Mouse (Mus musculus) ES-E14 (cell line): ENCODE measurements around the gene Ces4a. TPM values are rescaled to one million over a fixed set of nuclear protein-coding genes. Genes with fewer than 3 reads are reported as not detected.
A peak's percentile ranks its signal among the peaks of the same experiment; 100 is the strongest.
"Not testable (repeated sequence)": the region's sequence is repeated elsewhere in the genome, so short reads cannot be mapped to it uniquely, and the experiment has no call there.

Experiments
- DNase-seq: peaks from one replicate; pipeline ENCODE4 v3.0.0-alpha.2; 2013; ENCODE audit warnings: low read depth, low spot score
- H3K27ac ChIP-seq: 2 replicates; pipeline ENCODE4 v1.5.1; 2012; ENCODE audit warnings: low read depth, mild to moderate bottlenecking, low read length, moderate library complexity, mixed read lengths; ENCODE audit not compliant: poor library complexity, insufficient read depth, severe bottlenecking
- H3K36me3 ChIP-seq: 2 replicates; pipeline ENCODE4 v1.6.1; 2012; ENCODE audit warnings: mild to moderate bottlenecking, low read length, moderate library complexity, mixed read lengths; ENCODE audit not compliant: control insufficient read depth, poor library complexity, insufficient read depth, severe bottlenecking
- H3K4me1 ChIP-seq, 2 experiments: fragments of 150-350 bp in 1 of 2; sonication (generic) in 1 of 2; 2 replicates each; pipeline ENCODE4 v1.6.1; 2012; ENCODE audit warnings: low read length in 2 of 2, mild to moderate bottlenecking in 1 of 2, mixed read lengths in 1 of 2; ENCODE audit not compliant: control insufficient read depth in 2 of 2, insufficient read depth in 2 of 2, poor library complexity in 1 of 2
- H3K4me3 ChIP-seq, 2 experiments: fragments of 150-350 bp in 1 of 2; sonication (generic) in 1 of 2; 2 replicates each; pipeline ENCODE4 v1.5.1; 2012; ENCODE audit warnings: low read length in 2 of 2, low read depth in 1 of 2, mild to moderate bottlenecking in 1 of 2, mixed read lengths in 1 of 2; ENCODE audit not compliant: insufficient read depth in 1 of 2, poor library complexity in 1 of 2, severe bottlenecking in 1 of 2
- H3K9ac ChIP-seq: 2 replicates; pipeline ENCODE4 v1.6.1; 2012; ENCODE audit warnings: low read depth, mild to moderate bottlenecking, low read length, mixed read lengths; ENCODE audit not compliant: poor library complexity, insufficient read depth, severe bottlenecking
- H3K9me3 ChIP-seq: fragments of 150-350 bp; sonication (generic); 2 replicates; pipeline ENCODE4 v1.6.1; 2012; ENCODE audit warnings: low read depth, mild to moderate bottlenecking, low read length; ENCODE audit not compliant: control insufficient read depth, insufficient read depth
- CHD2 ChIP-seq: IDR thresholded peaks from 2 replicates; pipeline ENCODE4 v1.6.1; 2014; ENCODE audit warnings: mild to moderate bottlenecking, low read depth, low read length, inconsistent platforms
- HCFC1 ChIP-seq: IDR thresholded peaks from 2 replicates; pipeline ENCODE4 v1.6.1; 2012; ENCODE audit warnings: low read length, inconsistent platforms, borderline replicate concordance; ENCODE audit not compliant: insufficient read depth
- MAFK ChIP-seq: IDR thresholded peaks from 2 replicates; pipeline ENCODE4 v1.6.1; 2014; ENCODE audit warnings: mild to moderate bottlenecking, low read depth, low read length, inconsistent platforms; ENCODE audit not compliant: insufficient read depth
- ZC3H11A ChIP-seq: IDR thresholded peaks from 2 replicates; pipeline ENCODE4 v1.6.1; 2012; ENCODE audit warnings: low read depth, mild to moderate bottlenecking, inconsistent platforms, low read length, borderline replicate concordance
- ZNF384 ChIP-seq: IDR thresholded peaks from 2 replicates; pipeline ENCODE4 v1.6.1; 2012; ENCODE audit warnings: low read depth, low read length, inconsistent platforms
- in situ Hi-C, 2 experiments: fragments of 600-800 bp; cut with MboI; formaldehyde crosslinking; loops; one replicate each; pipeline ENCODE4 v1.15.1; 2025; ENCODE audit warnings: low sequenced_read_pairs in 2 of 2, inconsistent platforms in 1 of 2; ENCODE audit not compliant: unreplicated experiment in 2 of 2
- total RNA-seq: library from RNA; depleted of rRNA; stranded (reverse); fragments of 300-350 nt; gene quantifications from 2 replicates; pipeline ENCODE4 v1.2.3, GENCODE M21; 2012

Gene Ces4a
- total RNA-seq, 1 experiment, result not detected

DNA sequence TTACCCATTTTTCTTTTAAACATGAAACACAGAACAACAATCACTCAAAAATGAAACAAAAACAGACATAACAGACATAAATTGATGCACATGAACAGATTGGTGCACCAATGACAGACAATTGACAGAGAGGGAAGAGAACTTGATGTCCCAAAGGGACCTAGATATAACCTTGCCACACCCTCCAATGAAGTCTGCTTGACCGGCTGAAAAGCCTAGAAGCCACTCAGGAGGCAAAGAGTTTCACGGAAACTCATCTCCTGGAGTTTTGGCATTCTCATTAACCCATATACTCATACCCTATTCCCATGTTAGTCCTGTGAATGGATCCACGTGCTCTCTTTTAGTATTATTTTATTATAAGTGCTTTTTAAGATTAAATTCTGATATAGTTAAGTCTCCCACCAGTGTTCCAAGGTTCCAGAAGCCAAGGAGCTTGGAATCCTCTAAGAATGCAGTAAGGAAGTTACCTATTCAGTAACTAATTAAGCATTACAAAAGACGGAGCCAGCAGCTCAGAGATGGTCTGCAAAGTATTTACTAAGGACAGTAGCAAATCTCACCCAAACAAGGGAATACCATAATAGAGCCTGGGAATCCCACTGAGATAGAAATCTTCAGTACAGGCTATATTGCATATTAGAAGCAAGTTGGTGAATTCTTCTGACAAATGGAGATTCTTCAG, 29.4 kb upstream of the Ces4a start:
- DNase-seq, H3K4me1 ChIP-seq, H3K4me3 ChIP-seq, H3K36me3 ChIP-seq, H3K9ac ChIP-seq, in situ Hi-C loops, H3K27ac ChIP-seq, H3K9me3 ChIP-seq: not testable (repeated sequence)
- peak; percentile 70; the same call in 1 of the 2 replicates for TF ChIP-seq ZNF384

DNA sequence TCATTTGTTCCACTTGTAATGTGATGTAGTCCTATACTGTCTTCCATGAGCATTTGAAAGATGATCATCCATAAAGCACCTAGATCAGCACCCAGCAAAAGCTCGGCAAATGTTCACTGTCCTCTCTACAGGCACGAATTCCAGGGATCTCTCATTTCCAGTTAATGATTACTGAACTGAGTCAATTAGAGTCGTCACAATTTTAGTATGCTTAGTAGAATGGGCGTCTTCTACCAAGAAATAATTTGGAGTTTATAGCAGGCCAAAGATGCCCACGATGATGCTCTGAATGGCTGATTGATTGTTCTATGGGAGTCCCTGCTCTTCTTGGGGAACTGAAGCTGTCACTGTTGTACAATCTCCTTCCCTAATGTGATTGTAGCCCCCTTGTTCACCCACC, 27.9 kb upstream of the Ces4a start:
- H3K9ac ChIP-seq, H3K4me1 ChIP-seq, H3K4me3 ChIP-seq, H3K27ac ChIP-seq, DNase-seq, H3K9me3 ChIP-seq, H3K36me3 ChIP-seq, in situ Hi-C loops: not testable (repeated sequence)

DNA sequence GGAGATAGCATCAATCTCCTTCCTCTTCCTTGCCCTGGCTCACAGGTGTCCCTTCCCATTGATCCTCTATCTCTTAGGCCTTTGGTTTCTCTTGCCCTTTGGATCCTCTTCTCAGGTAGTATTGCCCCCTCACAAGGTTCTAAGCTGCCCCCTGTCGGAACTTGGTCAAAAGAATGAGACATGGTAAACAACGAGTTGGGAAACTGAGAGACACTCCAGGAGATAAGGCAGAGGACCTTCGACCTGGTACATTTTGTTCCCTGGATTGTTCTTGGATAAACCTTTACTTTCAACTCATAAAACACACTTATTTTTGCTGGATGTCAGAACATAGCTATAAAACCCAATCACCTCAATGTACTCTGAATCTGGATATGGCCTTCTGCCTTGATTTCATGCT, 27.4 kb upstream of the Ces4a start:
- in situ Hi-C loops, result no loop called here
- no peak overlapping the region for H3K27ac ChIP-seq
- no peak for DNase-seq
- no peak overlapping the region for H3K4me3 ChIP-seq
- no peaks in the 10 kb centered on the region for H3K9me3 ChIP-seq
- H3K9ac ChIP-seq, result no peak overlapping the region
- TF ChIP-seq MAFK (no peak), CHD2 (no peak), HCFC1 (no peak), ZC3H11A (no peak), ZNF384 (no peak)
- no peaks in the 10 kb centered on the region for H3K36me3 ChIP-seq
- 0 out of 4 replicates have a peak, but pooled peaks cover 0 to 2% of the 10 kb centered on the region in 2 experiments for H3K4me1 ChIP-seq

DNA sequence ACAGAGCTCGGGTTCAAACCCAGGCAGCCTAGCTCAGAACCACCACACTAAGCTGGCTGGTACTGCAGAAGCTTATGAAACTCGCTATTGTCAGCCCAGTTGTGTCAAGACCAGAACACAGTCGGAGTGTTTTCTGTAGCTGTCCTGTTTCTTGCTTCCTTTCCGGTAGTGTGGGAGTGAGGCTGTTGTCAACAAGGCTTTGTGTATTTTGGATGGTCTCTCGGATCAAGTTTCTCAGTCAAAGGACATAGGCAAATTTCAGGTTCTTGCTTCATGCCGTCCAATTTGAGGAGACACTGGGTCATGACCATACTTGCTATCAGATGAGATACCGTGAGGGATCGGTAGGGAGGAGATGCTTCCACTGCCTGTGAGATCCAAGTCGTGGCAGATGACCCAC, 1.7 kb upstream of the Ces4a start:
- Histone ChIP-seq H3K9ac (no peak overlapping the region), H3K36me3 (no peaks in the 10 kb centered on the region), H3K4me1 (no peaks in the 10 kb centered on the region), H3K27ac (no peak overlapping the region), H3K4me3 (no peak overlapping the region), H3K9me3 (no peaks in the 10 kb centered on the region)
- no peak for DNase-seq
- in situ Hi-C loops, result no loop called here
- TF ChIP-seq ZC3H11A (no peak), HCFC1 (no peak), ZNF384 (no peak)

DNA sequence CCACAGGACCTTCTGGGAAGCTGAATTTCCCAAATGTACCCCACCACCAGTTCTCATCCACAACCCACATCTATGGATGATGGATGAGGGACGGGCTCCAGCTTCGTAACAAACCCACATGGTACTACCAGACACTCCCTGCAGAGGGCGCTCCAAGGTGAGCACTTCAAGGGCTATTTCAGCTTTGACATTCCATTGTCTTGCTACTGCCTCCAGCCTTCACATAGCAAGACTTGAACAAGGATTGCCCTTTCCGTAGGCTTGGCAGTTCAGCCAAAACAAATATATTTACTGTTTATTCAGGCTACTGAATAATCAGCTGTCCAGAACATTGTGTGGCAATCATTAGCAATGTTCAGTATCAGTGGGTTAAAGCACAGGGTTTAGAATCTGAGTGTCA, 6.8 kb downstream of the Ces4a start:
- peak overlapping the region in 1 of 2 experiments; percentile 1; a peak in 1 of 4 replicates for H3K4me3 ChIP-seq
- no peak overlapping the region for H3K9ac ChIP-seq
- in situ Hi-C loops, result no loop called here
- peak; percentile 87 for DNase-seq
- H3K4me1 ChIP-seq, result no peaks in the 10 kb centered on the region
- TF ChIP-seq ZC3H11A, result peak; percentile 36; the same call in 1 of the 2 replicates
- no peak for TF ChIP-seq ZNF384
- no peak overlapping the region for H3K27ac ChIP-seq
- H3K36me3 ChIP-seq, result no peaks in the 10 kb centered on the region
- no peaks in the 10 kb centered on the region for H3K9me3 ChIP-seq
